Mouse (Mus musculus): ENCODE results near the gene BC004004. TPM values are rescaled to one million over a fixed set of nuclear protein-coding genes. Genes with fewer than 3 reads are reported as not detected.
A peak's percentile ranks its signal among the peaks of the same experiment; 100 is the strongest.

BC004004 gene
- polyA plus RNA-seq, 1 experiment from 2014 or later, result 125 TPM

- Histone ChIP-seq H3K36me3 (ENCODE audit: control insufficient read depth, insufficient read depth, low read length) (peaks cover 9% of the 10 kb centered on the region), H3K4me1 (ENCODE audit: control insufficient read depth, insufficient read depth, low read length) (peaks cover 3% of the 10 kb centered on the region; the same call in 1 of the 2 replicates), H3K27ac (ENCODE audit: low read length) (no peak overlapping the region), H3K9ac (ENCODE audit: low read depth, low read length) (no peak overlapping the region), H3K27me3 (ENCODE audit: control insufficient read depth, insufficient read depth, low read depth, low read length) (no peaks in the 10 kb centered on the region), H3K4me2 (ENCODE audit: low read length) (no peak overlapping the region), H3K9me3 (replicated peaks; ENCODE audit: control insufficient read depth, low read length, poor library complexity, severe bottlenecking) (no peaks in the 10 kb centered on the region), H3K4me3 (ENCODE audit: low read depth, low read length) (no peak overlapping the region)
- no peak for ATAC-seq
- 90% methylated on average over 6 of the region's 6 CpGs for WGBS
Measured at GRCm38 (mm10) chr17:29256507-29256906, 12.1 kb upstream of the BC004004 start.

DNA sequence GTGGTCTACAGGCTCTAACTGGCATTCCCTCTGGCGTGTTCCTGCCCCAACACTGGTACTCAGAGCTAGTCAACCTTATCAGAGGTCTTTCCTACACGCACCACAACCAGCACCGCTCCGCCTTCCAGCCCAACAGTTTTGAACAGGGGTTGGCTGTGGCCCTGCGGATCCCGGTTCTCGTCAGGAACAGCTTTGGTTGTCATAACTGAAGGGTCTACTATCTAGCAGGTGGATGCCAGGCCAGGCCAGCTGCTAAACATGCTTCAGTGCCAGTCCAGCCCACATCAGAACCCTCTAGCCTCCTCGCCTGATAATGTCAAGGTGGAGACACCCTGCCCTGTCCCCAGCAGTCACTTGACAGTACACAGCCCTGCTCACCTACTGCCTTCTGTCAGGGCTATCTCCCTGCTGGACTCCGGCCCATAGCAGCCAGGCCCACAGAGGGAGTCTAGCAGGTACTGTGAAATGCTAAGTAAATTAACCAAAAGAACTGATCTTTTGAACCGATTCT is 11.5 kb upstream of the BC004004 start:
- H3K36me3 ChIP-seq (ENCODE audit: control insufficient read depth, insufficient read depth, low read length), result peaks cover 4% of the 10 kb centered on the region; the same call in 1 of the 2 replicates
- H3K27me3 ChIP-seq (ENCODE audit: control insufficient read depth, insufficient read depth, low read depth, low read length), result no peaks in the 10 kb centered on the region
- no peak for ATAC-seq
- H3K4me1 ChIP-seq (ENCODE audit: control insufficient read depth, insufficient read depth, low read length), result peaks cover 5% of the 10 kb centered on the region
- 94% methylated on average over 10 of the region's 10 CpGs for WGBS
- no peak overlapping the region for H3K9ac ChIP-seq (ENCODE audit: low read depth, low read length)
- H3K4me2 ChIP-seq (ENCODE audit: low read length), result no peak overlapping the region
- no peak overlapping the region for H3K27ac ChIP-seq (ENCODE audit: low read length)
- no peak overlapping the region for H3K4me3 ChIP-seq (ENCODE audit: low read depth, low read length)
- no peaks in the 10 kb centered on the region for H3K9me3 ChIP-seq (replicated peaks; ENCODE audit: control insufficient read depth, low read length, poor library complexity, severe bottlenecking)

DNA sequence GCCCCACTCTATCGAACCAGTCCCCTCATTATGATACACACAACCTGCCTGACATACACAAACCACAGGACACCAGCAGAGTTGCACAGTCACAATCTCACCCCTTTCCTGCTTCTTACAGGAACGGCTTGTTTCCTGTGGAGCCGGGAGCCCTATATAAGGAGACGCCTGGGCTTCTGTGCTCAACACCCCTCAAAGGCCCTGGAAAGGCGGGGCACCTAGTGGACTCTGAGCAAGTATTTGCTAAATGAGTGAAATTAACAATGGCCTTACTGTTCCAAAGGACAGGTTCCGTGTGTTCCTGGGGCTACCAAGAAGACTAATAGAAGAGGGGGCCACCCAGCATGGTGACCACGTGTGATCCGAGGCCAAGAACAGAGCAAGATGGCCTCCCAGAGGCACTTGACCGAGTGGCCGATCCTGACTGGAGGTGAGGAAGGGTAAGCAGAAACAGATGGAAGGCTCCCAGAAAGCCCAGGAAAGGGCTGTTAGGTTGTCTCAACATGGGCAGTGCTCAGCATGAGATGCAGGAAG is 10.5 kb upstream of the BC004004 start:
- Histone ChIP-seq H3K27me3 (ENCODE audit: control insufficient read depth, insufficient read depth, low read depth, low read length) (no peaks in the 10 kb centered on the region), H3K36me3 (ENCODE audit: control insufficient read depth, insufficient read depth, low read length) (peaks cover 4% of the 10 kb centered on the region; the same call in 1 of the 2 replicates), H3K9me3 (replicated peaks; ENCODE audit: control insufficient read depth, low read length, poor library complexity, severe bottlenecking) (no peaks in the 10 kb centered on the region), H3K4me2 (ENCODE audit: low read length) (no peak overlapping the region), H3K9ac (ENCODE audit: low read depth, low read length) (no peak overlapping the region), H3K4me1 (ENCODE audit: control insufficient read depth, insufficient read depth, low read length) (peaks cover 15% of the 10 kb centered on the region), H3K27ac (ENCODE audit: low read length) (no peak overlapping the region), H3K4me3 (ENCODE audit: low read depth, low read length) (no peak overlapping the region)
- no peak for ATAC-seq
- WGBS, result 89% methylated on average over 10 of the region's 10 CpGs

DNA sequence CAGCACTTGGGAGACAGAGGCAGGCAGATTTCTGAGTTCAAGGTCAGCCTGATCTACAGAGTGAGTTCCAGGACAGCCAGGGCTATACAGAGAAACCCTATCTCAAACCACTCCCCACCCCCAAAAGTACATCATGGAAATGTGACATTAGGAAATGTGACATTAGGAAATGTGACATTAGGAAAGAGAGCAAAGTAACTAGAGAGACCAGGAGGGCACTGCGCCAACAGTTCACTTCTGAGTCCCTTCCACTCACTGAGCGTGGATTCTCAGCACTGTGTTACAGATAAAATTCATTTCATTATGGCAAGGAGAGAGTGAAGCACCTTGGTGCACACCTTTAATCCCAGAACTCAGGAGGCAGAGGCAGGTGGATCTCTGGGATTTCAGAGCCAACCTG is 9.7 kb upstream of the BC004004 start:
- no peak for ATAC-seq
- Histone ChIP-seq H3K4me1 (ENCODE audit: control insufficient read depth, insufficient read depth, low read length) (peaks cover 16% of the 10 kb centered on the region), H3K27me3 (ENCODE audit: control insufficient read depth, insufficient read depth, low read depth, low read length) (no peaks in the 10 kb centered on the region), H3K27ac (ENCODE audit: low read length) (no peak overlapping the region), H3K9me3 (replicated peaks; ENCODE audit: control insufficient read depth, low read length, poor library complexity, severe bottlenecking) (no peaks in the 10 kb centered on the region), H3K4me2 (ENCODE audit: low read length) (no peak overlapping the region), H3K9ac (ENCODE audit: low read depth, low read length) (no peak overlapping the region), H3K36me3 (ENCODE audit: control insufficient read depth, insufficient read depth, low read length) (peaks cover 4% of the 10 kb centered on the region; the same call in 1 of the 2 replicates), H3K4me3 (ENCODE audit: low read depth, low read length) (no peak overlapping the region)
- 100% methylated on average over 2 of the region's 2 CpGs for WGBS

- Histone ChIP-seq H3K9me3 (replicated peaks; ENCODE audit: control insufficient read depth, low read length, poor library complexity, severe bottlenecking) (no peaks in the 10 kb centered on the region), H3K4me2 (ENCODE audit: low read length) (no peak overlapping the region), H3K4me3 (ENCODE audit: low read depth, low read length) (no peak overlapping the region), H3K36me3 (ENCODE audit: control insufficient read depth, insufficient read depth, low read length) (peaks cover 4% of the 10 kb centered on the region; the same call in 1 of the 2 replicates), H3K27me3 (ENCODE audit: control insufficient read depth, insufficient read depth, low read depth, low read length) (no peaks in the 10 kb centered on the region), H3K27ac (ENCODE audit: low read length) (no peak overlapping the region), H3K4me1 (ENCODE audit: control insufficient read depth, insufficient read depth, low read length) (peaks cover 20% of the 10 kb centered on the region), H3K9ac (ENCODE audit: low read depth, low read length) (0 out of 2 replicates have a peak overlapping the region, but pooled peaks have one; percentile 2)
- WGBS, result 2% methylated on average over 3 of the region's 3 CpGs
- no peak for ATAC-seq
Measured at GRCm38 (mm10) chr17:29259489-29259888, 9.1 kb upstream of the BC004004 start.

DNA sequence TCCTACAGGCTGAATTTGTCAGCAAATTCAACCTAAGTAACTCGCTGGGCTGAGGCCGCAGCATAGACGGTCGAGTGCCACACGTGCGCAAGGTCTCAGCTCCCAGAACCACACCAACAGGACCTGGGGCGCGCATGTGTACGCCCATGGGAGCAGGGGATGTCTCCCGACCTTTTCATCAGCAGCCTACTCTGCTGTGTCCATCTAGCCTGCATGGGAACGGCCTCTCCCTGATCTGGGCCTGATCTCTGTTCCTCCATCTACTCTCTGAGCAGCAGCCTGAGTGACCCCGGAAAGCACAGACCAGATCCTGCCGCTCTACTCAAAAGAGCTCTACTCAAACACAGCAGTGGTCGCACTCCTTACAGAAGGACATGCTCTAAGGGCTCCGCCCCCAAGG is 8.1 kb upstream of the BC004004 start:
- no peak overlapping the region for H3K4me2 ChIP-seq (ENCODE audit: low read length)
- H3K4me3 ChIP-seq (ENCODE audit: low read depth, low read length), result no peak overlapping the region
- H3K36me3 ChIP-seq (ENCODE audit: control insufficient read depth, insufficient read depth, low read length), result peaks cover 4% of the 10 kb centered on the region; the same call in 1 of the 2 replicates
- H3K27me3 ChIP-seq (ENCODE audit: control insufficient read depth, insufficient read depth, low read depth, low read length), result no peaks in the 10 kb centered on the region
- 86% methylated on average over 15 of the region's 15 CpGs for WGBS
- H3K27ac ChIP-seq (ENCODE audit: low read length), result no peak overlapping the region
- H3K9ac ChIP-seq (ENCODE audit: low read depth, low read length), result no peak overlapping the region
- peaks cover 22% of the 10 kb centered on the region for H3K4me1 ChIP-seq (ENCODE audit: control insufficient read depth, insufficient read depth, low read length)
- ATAC-seq, result no peak
- no peaks in the 10 kb centered on the region for H3K9me3 ChIP-seq (replicated peaks; ENCODE audit: control insufficient read depth, low read length, poor library complexity, severe bottlenecking)

- H3K4me2 ChIP-seq (ENCODE audit: low read length), result no peak overlapping the region
- 90% methylated on average over 22 of the region's 22 CpGs for WGBS
- H3K4me3 ChIP-seq (ENCODE audit: low read depth, low read length), result no peak overlapping the region
- H3K9me3 ChIP-seq (replicated peaks; ENCODE audit: control insufficient read depth, low read length, poor library complexity, severe bottlenecking), result no peaks in the 10 kb centered on the region
- ATAC-seq, result no peak
- no peaks in the 10 kb centered on the region for H3K27me3 ChIP-seq (ENCODE audit: control insufficient read depth, insufficient read depth, low read depth, low read length)
- no peak overlapping the region for H3K27ac ChIP-seq (ENCODE audit: low read length)
- H3K4me1 ChIP-seq (ENCODE audit: control insufficient read depth, insufficient read depth, low read length), result peaks cover 22% of the 10 kb centered on the region
- no peak overlapping the region for H3K9ac ChIP-seq (ENCODE audit: low read depth, low read length)
- peaks cover 4% of the 10 kb centered on the region; the same call in 1 of the 2 replicates for H3K36me3 ChIP-seq (ENCODE audit: control insufficient read depth, insufficient read depth, low read length)
Measured at GRCm38 (mm10) chr17:29261603-29262258, 6.9 kb upstream of the BC004004 start.

DNA sequence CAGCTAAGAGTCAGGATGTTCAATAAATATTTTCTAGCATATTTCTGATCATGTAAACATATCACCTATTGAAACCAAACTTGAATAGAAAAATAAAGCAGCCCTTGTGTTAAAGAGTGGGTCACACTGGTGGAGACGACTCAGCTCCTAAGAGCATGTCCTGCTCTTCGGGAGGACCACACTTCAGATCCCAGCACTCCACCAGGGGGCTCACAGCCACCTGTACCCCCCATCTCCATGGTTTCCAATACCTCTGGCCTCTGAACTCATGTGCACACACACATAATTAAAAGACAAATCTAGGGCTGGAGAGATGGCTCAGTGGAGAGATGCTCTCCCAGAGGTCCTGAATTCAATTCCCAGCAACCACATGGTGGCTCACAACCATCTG is 6.3 kb upstream of the BC004004 start:
- ATAC-seq, result no peak
- Histone ChIP-seq H3K36me3 (ENCODE audit: control insufficient read depth, insufficient read depth, low read length) (peaks cover 4% of the 10 kb centered on the region; the same call in 1 of the 2 replicates), H3K27ac (ENCODE audit: low read length) (no peak overlapping the region), H3K9ac (ENCODE audit: low read depth, low read length) (no peak overlapping the region), H3K4me2 (ENCODE audit: low read length) (0 out of 2 replicates have a peak overlapping the region, but pooled peaks have one; percentile 4), H3K27me3 (ENCODE audit: control insufficient read depth, insufficient read depth, low read depth, low read length) (no peaks in the 10 kb centered on the region), H3K4me1 (ENCODE audit: control insufficient read depth, insufficient read depth, low read length) (peaks cover 22% of the 10 kb centered on the region), H3K9me3 (replicated peaks; ENCODE audit: control insufficient read depth, low read length, poor library complexity, severe bottlenecking) (no peaks in the 10 kb centered on the region), H3K4me3 (ENCODE audit: low read depth, low read length) (no peak overlapping the region)
- WGBS, result 49% methylated on average over 2 of the region's 2 CpGs

DNA sequence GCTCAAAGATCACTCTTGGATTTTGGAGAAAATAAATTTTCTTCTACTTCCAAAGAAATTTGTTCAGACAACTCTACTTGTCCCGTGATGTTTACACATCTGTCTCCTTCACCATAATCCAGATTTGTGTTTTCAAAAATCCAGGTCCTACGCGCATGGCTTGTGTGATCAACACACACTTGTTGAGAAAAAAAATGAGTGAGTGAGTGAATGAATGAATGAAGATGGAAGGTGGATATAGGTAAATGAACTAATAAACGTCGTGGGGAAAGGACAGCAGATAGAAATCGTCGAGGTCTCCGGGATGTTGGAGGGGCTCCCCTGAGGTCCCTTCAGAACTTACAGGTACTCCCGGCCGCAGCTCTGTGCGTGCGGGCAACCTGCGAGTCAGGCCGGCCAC is 5.2 kb upstream of the BC004004 start:
- H3K36me3 ChIP-seq (ENCODE audit: control insufficient read depth, insufficient read depth, low read length), result peaks cover under 1% of the 10 kb centered on the region; the same call in 1 of the 2 replicates
- peaks cover 28% of the 10 kb centered on the region for H3K4me1 ChIP-seq (ENCODE audit: control insufficient read depth, insufficient read depth, low read length)
- no peaks in the 10 kb centered on the region for H3K27me3 ChIP-seq (ENCODE audit: control insufficient read depth, insufficient read depth, low read depth, low read length)
- peak overlapping the region; percentile 88 for H3K4me3 ChIP-seq (ENCODE audit: low read depth, low read length)
- peak; percentile 21; the same call in 1 of the 2 replicates for ATAC-seq
- H3K9me3 ChIP-seq (replicated peaks; ENCODE audit: control insufficient read depth, low read length, poor library complexity, severe bottlenecking), result no peaks in the 10 kb centered on the region
- peak overlapping the region; percentile 68 for H3K4me2 ChIP-seq (ENCODE audit: low read length)
- WGBS, result under 1% methylated on average over 14 of the region's 14 CpGs
- peak overlapping the region; percentile 75 for H3K9ac ChIP-seq (ENCODE audit: low read depth, low read length)
- H3K27ac ChIP-seq (ENCODE audit: low read length), result peak overlapping the region; percentile 93
